Mouse (Mus musculus) layer of hippocampus, postnatal 36 days (tissue): ENCODE measurements around the gene Avp. TPM values are rescaled to one million over a fixed set of nuclear protein-coding genes. Genes with fewer than 3 reads are reported as not detected.
"Not testable (repeated sequence)": the region's sequence is repeated elsewhere in the genome, so short reads cannot be mapped to it uniquely, and the experiment has no call there.

ENCODE experiments used
- DNase-seq, 2 experiments: peaks; one replicate each; pipeline ENCODE4 v3.0.0; 2022
- total RNA-seq, 2 experiments: library from RNA; stranded (reverse); gene quantifications; 2 replicates each; pipeline ENCODE4 v1.2.3; 2021

Gene Avp
- 1 to 10 TPM in 1 of 2 experiments, under 1 TPM in 1; 0.73 to 1.8 TPM for total RNA-seq

- no peak for DNase-seq
These were observed at the start of gene Avp for GRCm38 (mm10) chr2:130582552-130582951. Gene Avp, minus strand, starts transcription at chr2:130582554.

- DNase-seq = peak; percentile 87 to 90
These were observed 47.5 kb upstream of the Avp start, which contains the start of the genes Fastkd5 and Ubox5 for GRCm38 (mm10) chr2:130629839-130630203. Gene Fastkd5, minus strand, starts transcription at chr2:130630027. Gene Ubox5, minus strand, starts transcription at chr2:130630038.

- no peak for DNase-seq
These were observed 46.9 kb upstream of the Avp start for GRCm38 (mm10) chr2:130629080-130629838.

GRCm38 (mm10) chr2:130628424-130628823 lies 46.1 kb upstream of the Avp start:
- DNase-seq = no peak

- DNase-seq = no peak
These were observed 36.6 kb upstream of the Avp start for GRCm38 (mm10) chr2:130618972-130619371.

GRCm38 (mm10) chr2:130613091-130613490 lies 30.7 kb upstream of the Avp start:
- DNase-seq = no peak

- DNase-seq = no peak
These were observed 19.8 kb upstream of the Avp start for GRCm38 (mm10) chr2:130602195-130602594.

- DNase-seq = no peak
These were observed 16.0 kb upstream of the Avp start for GRCm38 (mm10) chr2:130598399-130598798.

GRCm38 (mm10) chr2:130597601-130598010 lies 15.3 kb upstream of the Avp start:
- no peak for DNase-seq

- no peak for DNase-seq
These were observed 13.2 kb upstream of the Avp start for GRCm38 (mm10) chr2:130595596-130595995.

- DNase-seq = no peak
These were observed 8.7 kb upstream of the Avp start for GRCm38 (mm10) chr2:130591016-130591415.

GRCm38 (mm10) chr2:130589761-130590160 lies 7.4 kb upstream of the Avp start:
- DNase-seq = no peak

- DNase-seq = no peak
These were observed 6.8 kb upstream of the Avp start for GRCm38 (mm10) chr2:130589157-130589556.

- DNase-seq = no peak
These were observed 6.0 kb upstream of the Avp start for GRCm38 (mm10) chr2:130588373-130588772.

- no peak for DNase-seq
These were observed 3.7 kb upstream of the Avp start for GRCm38 (mm10) chr2:130586016-130586415.

- DNase-seq = no peak
These were observed 1.7 kb upstream of the Avp start for GRCm38 (mm10) chr2:130583902-130584560.

- no peak for DNase-seq
These were observed 1.2 kb downstream of the Avp start for GRCm38 (mm10) chr2:130581201-130581600.

GRCm38 (mm10) chr2:130579791-130580190 lies 2.6 kb downstream of the Avp start:
- no peak for DNase-seq

- peak; percentile 68 for DNase-seq
These were observed 4.2 kb downstream of the Avp start for GRCm38 (mm10) chr2:130578148-130578547.

- DNase-seq = no peak
These were observed 4.7 kb downstream of the Avp start for GRCm38 (mm10) chr2:130577632-130578031.

- DNase-seq = no peak
These were observed 5.3 kb downstream of the Avp start for GRCm38 (mm10) chr2:130577021-130577420.

GRCm38 (mm10) chr2:130576564-130576963 lies 5.8 kb downstream of the Avp start:
- not testable (repeated sequence) for DNase-seq

GRCm38 (mm10) chr2:130575873-130576272 lies 6.5 kb downstream of the Avp start, which contains the start of gene Oxt:
Gene Oxt, plus strand, starts transcription at chr2:130576173.
- no peak for DNase-seq

- no peak for DNase-seq
These were observed 7.4 kb downstream of the Avp start for GRCm38 (mm10) chr2:130574960-130575359.
